Mouse (Mus musculus) midbrain, embryonic 16.5 days (tissue): ENCODE measurements around the gene Fignl1. TPM values are rescaled to one million over a fixed set of nuclear protein-coding genes. Genes with fewer than 3 reads are reported as not detected.

Experiments
- ATAC-seq: fragments of 200-750 bp; cut with Nextera tagmentation; 2 replicates; pipeline ENCODE4 v1.8.0; 2017; ENCODE audit warnings: moderate TSS enrichment
- H3K27ac ChIP-seq: fragments of 300-500 bp; sonication (generic); 2 replicates; pipeline ENCODE4 v1.5.1; 2014; ENCODE audit warnings: mild to moderate bottlenecking, low read length, mixed read lengths
- H3K27me3 ChIP-seq: fragments of 300-500 bp; sonication (generic); 2 replicates; pipeline ENCODE4 v1.6.1; 2014; ENCODE audit warnings: low read depth, low read length, mixed read lengths; ENCODE audit not compliant: control insufficient read depth, insufficient read depth
- H3K36me3 ChIP-seq: fragments of 300-500 bp; sonication (generic); 2 replicates; pipeline ENCODE4 v1.6.1; 2014; ENCODE audit warnings: mild to moderate bottlenecking, low read length, moderate library complexity, mixed read lengths; ENCODE audit not compliant: control insufficient read depth, insufficient read depth
- H3K4me1 ChIP-seq: fragments of 300-500 bp; sonication (generic); 2 replicates; pipeline ENCODE4 v1.6.1; 2014; ENCODE audit warnings: mild to moderate bottlenecking, low read length, mixed read lengths; ENCODE audit not compliant: control insufficient read depth, insufficient read depth
- H3K4me2 ChIP-seq: fragments of 300-500 bp; sonication (generic); 2 replicates; pipeline ENCODE4 v1.6.1; 2014; ENCODE audit warnings: mild to moderate bottlenecking, low read length, mixed read lengths
- H3K4me3 ChIP-seq: fragments of 300-500 bp; sonication (generic); 2 replicates; pipeline ENCODE4 v1.5.1; 2014; ENCODE audit warnings: low read depth, mild to moderate bottlenecking, low read length, moderate library complexity, mixed read lengths
- H3K9ac ChIP-seq: fragments of 300-500 bp; sonication (generic); 2 replicates; pipeline ENCODE4 v1.6.1; 2014; ENCODE audit warnings: low read depth, low read length, mixed read lengths
- H3K9me3 ChIP-seq: fragments of 300-500 bp; sonication (generic); replicated peaks from 2 replicates; pipeline ENCODE4 v1.6.1; 2014; ENCODE audit warnings: mild to moderate bottlenecking, low read length, mixed read lengths; ENCODE audit not compliant: control insufficient read depth, poor library complexity, severe bottlenecking
- WGBS: fragments of 180-500 bp; shearing (Covaris S2); extraction: QIAGEN DNeasy Blood & Tissue Kit; methylation state at CpG from one replicate; pipeline ENCODE4 v1.1.7; 2014; 5-methylcytosine and 5-hydroxymethylcytosine counted together
- polyA plus RNA-seq: library from polyadenylated mRNA; unstranded; fragments of >200 nt; fragmentation: Nextera tagmentation; extraction: Ambion mirVana; gene quantifications from 2 replicates; pipeline ENCODE4 v1.2.1, GENCODE M21; 2015

Fignl1 gene
- polyA plus RNA-seq, 1 experiment from 2014 or later: 7.1 TPM

GRCm38 (mm10) chr11:11742626-11743025, 66.1 kb downstream of the Fignl1 start:
- no peak overlapping the region for H3K9ac ChIP-seq
- no peaks in the 10 kb centered on the region for H3K36me3 ChIP-seq
- H3K4me2 ChIP-seq: no peak overlapping the region
- no peaks in the 10 kb centered on the region for H3K4me1 ChIP-seq
- H3K4me3 ChIP-seq: no peak overlapping the region
- no peaks in the 10 kb centered on the region for H3K9me3 ChIP-seq
- WGBS: 26% methylated on average over 2 of the region's 2 CpGs
- ATAC-seq: no peak
- no peak overlapping the region for H3K27ac ChIP-seq
- H3K27me3 ChIP-seq: no peaks in the 10 kb centered on the region

GRCm38 (mm10) chr11:11741574-11741973, 67.2 kb downstream of the Fignl1 start:
- ATAC-seq: no peak
- H3K27ac ChIP-seq: no peak overlapping the region
- H3K4me1 ChIP-seq: no peaks in the 10 kb centered on the region
- 92% methylated on average over 5 of the region's 5 CpGs for WGBS
- no peak overlapping the region for H3K4me2 ChIP-seq
- H3K4me3 ChIP-seq: no peak overlapping the region
- no peaks in the 10 kb centered on the region for H3K27me3 ChIP-seq
- no peaks in the 10 kb centered on the region for H3K9me3 ChIP-seq
- no peaks in the 10 kb centered on the region for H3K36me3 ChIP-seq
- no peak overlapping the region for H3K9ac ChIP-seq

DNA sequence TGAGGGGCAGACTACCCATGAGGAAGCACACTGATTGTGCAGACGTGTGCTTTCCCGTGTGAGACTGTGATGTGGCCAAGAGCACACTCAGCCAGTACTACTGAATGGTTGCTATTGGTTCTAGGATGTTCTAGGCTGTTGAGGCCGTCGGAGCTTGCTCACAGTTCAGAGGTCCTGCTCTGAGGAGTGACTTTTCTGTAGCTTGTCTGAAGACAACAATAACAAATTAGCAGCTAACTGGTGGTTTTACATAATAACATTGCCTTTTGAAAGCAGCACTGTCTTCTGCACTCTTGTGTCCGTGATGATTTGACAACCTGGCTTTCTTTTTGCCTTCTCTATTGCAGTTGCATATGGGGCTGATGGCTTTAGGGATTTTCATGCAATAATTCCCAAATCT, 68.2 kb downstream of the Fignl1 start:
- no peak overlapping the region for H3K4me3 ChIP-seq
- H3K4me1 ChIP-seq: no peaks in the 10 kb centered on the region
- H3K27ac ChIP-seq: no peak overlapping the region
- H3K9ac ChIP-seq: no peak overlapping the region
- no peak overlapping the region for H3K4me2 ChIP-seq
- H3K27me3 ChIP-seq: no peaks in the 10 kb centered on the region
- H3K36me3 ChIP-seq: no peaks in the 10 kb centered on the region
- WGBS: 83% methylated on average over 5 of the region's 5 CpGs
- ATAC-seq: no peak
- H3K9me3 ChIP-seq: no peaks in the 10 kb centered on the region

- no peak for ATAC-seq
- H3K4me1 ChIP-seq: no peaks in the 10 kb centered on the region
- H3K9me3 ChIP-seq: no peaks in the 10 kb centered on the region
- 90% methylated on average over 3 of the region's 3 CpGs for WGBS
- H3K27me3 ChIP-seq: no peaks in the 10 kb centered on the region
- no peak overlapping the region for H3K4me3 ChIP-seq
- no peak overlapping the region for H3K27ac ChIP-seq
- H3K4me2 ChIP-seq: no peak overlapping the region
- no peaks in the 10 kb centered on the region for H3K36me3 ChIP-seq
- H3K9ac ChIP-seq: no peak overlapping the region
Observed at GRCm38 (mm10) chr11:11739054-11739453, 69.7 kb downstream of the Fignl1 start.

- H3K4me1 ChIP-seq: no peaks in the 10 kb centered on the region
- H3K4me3 ChIP-seq: no peak overlapping the region
- no peaks in the 10 kb centered on the region for H3K27me3 ChIP-seq
- H3K36me3 ChIP-seq: no peaks in the 10 kb centered on the region
- no peak overlapping the region for H3K4me2 ChIP-seq
- no peaks in the 10 kb centered on the region for H3K9me3 ChIP-seq
- no peak for ATAC-seq
- H3K9ac ChIP-seq: no peak overlapping the region
- WGBS: 64% methylated on average over 2 of the region's 2 CpGs
- no peak overlapping the region for H3K27ac ChIP-seq
Observed at GRCm38 (mm10) chr11:11737562-11737961, 71.2 kb downstream of the Fignl1 start.

Other genes with a start within 250 kb of the Fignl1 start
- not detected in 2 replicates for gene 4930512M02Rik, start 181.1 kb downstream of the Fignl1 start, polyA plus RNA-seq
- 1.3 and 1.4 TPM in 2 replicates for gene Ikzf1, start 124.0 kb downstream of the Fignl1 start, polyA plus RNA-seq
- gene Ddc, start 89.2 kb upstream of the Fignl1 start, polyA plus RNA-seq: 18.4 and 21.7 TPM in 2 replicates
- gene Grb10, start 229.7 kb upstream of the Fignl1 start, polyA plus RNA-seq: 74.6 and 92.9 TPM in 2 replicates